Mouse (Mus musculus): Measurements from ENCODE around the gene Upp2.
A peak's percentile ranks its signal among the peaks of the same experiment; 100 is the strongest.

The Upp2 gene

GRCm38 (mm10) chr2:58614851-58615250, 47.8 kb downstream of the Upp2 start:
- no peak for DNase-seq (ENCODE audit: low read depth, low spot score)

- peak; percentile 70 for DNase-seq (ENCODE audit: low read depth, low spot score)
These were observed 48.7 kb downstream of the Upp2 start for GRCm38 (mm10) chr2:58615766-58616165.

GRCm38 (mm10) chr2:58625186-58625585, 58.1 kb downstream of the Upp2 start:
- DNase-seq (ENCODE audit: low read depth, low spot score), result no peak

- no peak for DNase-seq (ENCODE audit: low read depth, low spot score)
These were observed 58.6 kb downstream of the Upp2 start for GRCm38 (mm10) chr2:58625681-58626080.

GRCm38 (mm10) chr2:58626136-58626769, 59.2 kb downstream of the Upp2 start:
- DNase-seq (ENCODE audit: low read depth, low spot score), result no peak

GRCm38 (mm10) chr2:58627981-58628380, 60.9 kb downstream of the Upp2 start:
- DNase-seq (ENCODE audit: low read depth, low spot score), result no peak

GRCm38 (mm10) chr2:58628993-58629392, 61.9 kb downstream of the Upp2 start:
- DNase-seq (ENCODE audit: low read depth, low spot score), result no peak

- DNase-seq (ENCODE audit: low read depth, low spot score), result no peak
These were observed 62.3 kb downstream of the Upp2 start for GRCm38 (mm10) chr2:58629440-58629839.

GRCm38 (mm10) chr2:58633791-58634190, 66.7 kb downstream of the Upp2 start:
- DNase-seq (ENCODE audit: low read depth, low spot score), result no peak

GRCm38 (mm10) chr2:58641761-58642555, 74.9 kb downstream of the Upp2 start:
- DNase-seq (ENCODE audit: low read depth, low spot score), result peak; percentile 92

GRCm38 (mm10) chr2:58645667-58646066, 78.6 kb downstream of the Upp2 start:
- DNase-seq (ENCODE audit: low read depth, low spot score), result peak; percentile 49

- no peak for DNase-seq (ENCODE audit: low read depth, low spot score)
These were observed 88.1 kb downstream of the Upp2 start for GRCm38 (mm10) chr2:58655169-58655568.

GRCm38 (mm10) chr2:58656959-58657358, 89.9 kb downstream of the Upp2 start:
- DNase-seq (ENCODE audit: low read depth, low spot score), result no peak

GRCm38 (mm10) chr2:58657855-58658254, 90.8 kb downstream of the Upp2 start:
- no peak for DNase-seq (ENCODE audit: low read depth, low spot score)

- no peak for DNase-seq (ENCODE audit: low read depth, low spot score)
These were observed 93.5 kb downstream of the Upp2 start for GRCm38 (mm10) chr2:58660591-58660990.

- no peak for DNase-seq (ENCODE audit: low read depth, low spot score)
These were observed 94.0 kb downstream of the Upp2 start for GRCm38 (mm10) chr2:58661116-58661515.

- no peak for DNase-seq (ENCODE audit: low read depth, low spot score)
These were observed 95.6 kb downstream of the Upp2 start for GRCm38 (mm10) chr2:58662661-58663060.

- no peak for DNase-seq (ENCODE audit: low read depth, low spot score)
These were observed 96.5 kb downstream of the Upp2 start for GRCm38 (mm10) chr2:58663404-58664120.

- peak; percentile 98 for DNase-seq (ENCODE audit: low read depth, low spot score)
These were observed 98.2 kb downstream of the Upp2 start for GRCm38 (mm10) chr2:58665081-58665814.

- peak; percentile 82 for DNase-seq (ENCODE audit: low read depth, low spot score)
These were observed 100.2 kb downstream of the Upp2 start for GRCm38 (mm10) chr2:58667298-58667697.

- peak; percentile 93 for DNase-seq (ENCODE audit: low read depth, low spot score)
These were observed 100.9 kb downstream of the Upp2 start for GRCm38 (mm10) chr2:58667991-58668390.

GRCm38 (mm10) chr2:58669114-58669513, 102.0 kb downstream of the Upp2 start:
- DNase-seq (ENCODE audit: low read depth, low spot score), result peak; percentile 63

Data from brain, adult 2 months (tissue).